Mouse (Mus musculus): ENCODE measurements around the gene Hmgcs2. TPM values are rescaled to one million over a fixed set of nuclear protein-coding genes. Genes with fewer than 3 reads are reported as not detected.

Gene Hmgcs2
- total RNA-seq, 2 experiments from 2014 or later, result 8.8 to 12.2 TPM

- no peak for DNase-seq
These were observed 553 bp upstream of the Hmgcs2 start for GRCm38 (mm10) chr3:98279682-98280081.

GRCm38 (mm10) chr3:98280933-98281678 lies 871 bp downstream of the Hmgcs2 start:
- peak; percentile 63 to 75 for DNase-seq

GRCm38 (mm10) chr3:98282422-98282821 lies 2.2 kb downstream of the Hmgcs2 start:
- DNase-seq, result no peak

- no peak for DNase-seq
These were observed 3.0 kb downstream of the Hmgcs2 start for GRCm38 (mm10) chr3:98283205-98283604.

- DNase-seq, result no peak
These were observed 10.8 kb downstream of the Hmgcs2 start for GRCm38 (mm10) chr3:98291044-98291443.

- no peak for DNase-seq
These were observed 15.7 kb downstream of the Hmgcs2 start for GRCm38 (mm10) chr3:98295965-98296364.

GRCm38 (mm10) chr3:98299391-98300100 lies 19.3 kb downstream of the Hmgcs2 start:
- DNase-seq, result no peak

GRCm38 (mm10) chr3:98300266-98300665 lies 20.0 kb downstream of the Hmgcs2 start:
- no peak for DNase-seq

- no peak for DNase-seq
These were observed 21.5 kb downstream of the Hmgcs2 start for GRCm38 (mm10) chr3:98301761-98302160.

- no peak for DNase-seq
These were observed 28.4 kb downstream of the Hmgcs2 start for GRCm38 (mm10) chr3:98308606-98309005.

- no peak for DNase-seq
These were observed 30.2 kb downstream of the Hmgcs2 start for GRCm38 (mm10) chr3:98310456-98310855.

- peak; percentile 45 to 59 for DNase-seq
These were observed 32.6 kb downstream of the Hmgcs2 start for GRCm38 (mm10) chr3:98312867-98313266.

GRCm38 (mm10) chr3:98313294-98314155 lies 33.3 kb downstream of the Hmgcs2 start:
- DNase-seq, result no peak

GRCm38 (mm10) chr3:98315181-98315580 lies 34.9 kb downstream of the Hmgcs2 start:
- no peak for DNase-seq

- DNase-seq, result no peak
These were observed 36.9 kb downstream of the Hmgcs2 start for GRCm38 (mm10) chr3:98317143-98317542.

GRCm38 (mm10) chr3:98319190-98319589 lies 39.0 kb downstream of the Hmgcs2 start:
- no peak for DNase-seq

GRCm38 (mm10) chr3:98322209-98322608 lies 42.0 kb downstream of the Hmgcs2 start:
- DNase-seq, result no peak

GRCm38 (mm10) chr3:98324235-98324634 lies 44.0 kb downstream of the Hmgcs2 start:
- no peak for DNase-seq

- no peak for DNase-seq
These were observed 53.8 kb downstream of the Hmgcs2 start for GRCm38 (mm10) chr3:98334010-98334409.

- DNase-seq, result no peak
These were observed 55.1 kb downstream of the Hmgcs2 start for GRCm38 (mm10) chr3:98335331-98335730.

- no peak for DNase-seq
These were observed 55.7 kb downstream of the Hmgcs2 start for GRCm38 (mm10) chr3:98335886-98336285.
